Mouse (Mus musculus): ENCODE measurements around the gene Btaf1.

DNA sequence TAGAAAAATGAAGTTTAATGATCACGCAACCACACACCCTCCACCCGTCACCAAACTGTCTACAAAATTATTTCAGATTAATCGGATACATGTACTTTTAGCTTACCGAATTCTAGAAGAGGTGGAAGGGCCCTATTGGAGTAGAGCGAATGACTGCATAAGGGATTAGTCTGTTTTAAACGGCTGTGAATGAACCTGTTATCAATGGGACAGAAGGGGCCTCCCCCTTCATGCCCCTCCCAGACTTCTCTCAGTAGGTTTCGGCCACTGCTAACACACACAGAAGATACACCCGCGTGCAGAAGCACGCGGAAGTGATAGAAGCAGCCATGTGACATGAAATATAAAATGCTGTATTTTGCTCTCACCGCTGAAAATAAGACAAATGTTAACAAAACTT is 6.4 kb upstream of the Btaf1 start, which contains the start of gene Fgfbp3:
- TF ChIP-seq CTCF (IDR thresholded peaks at IDR 0.05) (no peak), POLR2A (IDR thresholded peaks at IDR 0.05; ENCODE audit: insufficient read depth, low read depth, low read length) (no peak), EP300 (IDR thresholded peaks at IDR 0.05; ENCODE audit: insufficient read depth, low read depth, low read length) (no peak)
